Mouse (Mus musculus) layer of hippocampus, adult 2 months (tissue): Measurements from ENCODE around the gene Hist1h2bh. TPM values are rescaled to one million over a fixed set of nuclear protein-coding genes. Genes with fewer than 3 reads are reported as not detected.
A peak's percentile ranks its signal among the peaks of the same experiment; 100 is the strongest.
"Not testable (repeated sequence)": the region's sequence is repeated elsewhere in the genome, so short reads cannot be mapped to it uniquely, and the experiment has no call there.

Experiments used
- DNase-seq, 2 experiments: peaks; one replicate each; pipeline ENCODE4 v3.0.0; 2022; ENCODE audit warnings: low spot score in 2 of 2
- H3K27ac ChIP-seq: fragments of 200-600 bp; 2 replicates; pipeline ENCODE4 v1.8.1; 2022
- H3K4me3 ChIP-seq: fragments of 200-600 bp; 2 replicates; pipeline ENCODE4 v1.8.1; 2022; ENCODE audit warnings: mild to moderate bottlenecking
- CTCF ChIP-seq: fragments of 200-600 bp; conservative IDR thresholded peaks from 2 replicates; pipeline ENCODE4 v1.8.1; 2022; ENCODE audit warnings: antibody characterized with exemption, mild to moderate bottlenecking, moderate library complexity
- total RNA-seq, 2 experiments: library from RNA; stranded (reverse); gene quantifications; 2 replicates each; pipeline ENCODE4 v1.2.3; 2021

The Hist1h2bh gene
- total RNA-seq, 2 experiments from 2014 or later = 0.39 to 1.2 TPM

DNA sequence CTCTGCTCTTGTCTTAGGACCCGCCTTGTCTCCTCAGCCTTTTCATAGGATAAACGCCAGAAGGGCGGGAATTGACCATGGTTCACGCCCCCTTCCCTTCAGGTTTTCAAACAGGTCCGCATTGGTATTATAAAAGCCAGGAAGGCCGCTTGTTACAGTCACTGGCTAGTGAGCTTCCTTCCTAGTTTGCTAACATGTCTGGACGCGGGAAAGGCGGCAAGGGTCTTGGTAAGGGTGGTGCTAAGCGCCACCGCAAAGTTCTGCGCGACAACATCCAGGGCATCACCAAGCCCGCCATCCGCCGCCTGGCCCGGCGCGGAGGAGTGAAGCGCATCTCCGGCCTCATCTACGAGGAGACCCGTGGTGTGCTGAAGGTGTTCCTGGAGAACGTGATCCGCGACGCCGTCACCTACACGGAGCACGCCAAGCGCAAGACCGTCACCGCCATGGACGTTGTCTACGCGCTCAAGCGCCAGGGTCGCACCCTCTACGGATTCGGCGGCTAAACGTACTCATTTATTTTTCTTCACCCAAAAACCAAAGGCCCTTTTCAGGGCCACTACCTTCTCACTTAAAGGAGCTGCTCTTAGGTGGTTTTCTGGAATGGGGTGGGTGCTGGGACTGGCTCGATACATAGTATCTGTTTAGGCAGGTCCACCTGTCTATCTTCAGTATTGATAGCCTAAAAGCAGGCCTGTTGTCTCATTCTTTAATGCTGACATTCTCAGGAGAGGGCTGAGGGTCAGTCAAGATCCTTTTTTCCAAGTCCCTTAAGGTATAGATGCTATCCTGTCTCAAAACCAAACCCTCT, 38.4 kb upstream of the Hist1h2bh start, which contains the start of gene Hist1h4d:
Hist1h4d (plus strand) TSS at position 191 of the 811 bp plus-strand sequence.
- peak; percentile 98 to 99 for DNase-seq
- Histone ChIP-seq H3K4me3 (peak within 1 kb of the TSS; percentile 67), H3K27ac (peak within 1 kb of the TSS; percentile 79)
- no peak for TF ChIP-seq CTCF

DNA sequence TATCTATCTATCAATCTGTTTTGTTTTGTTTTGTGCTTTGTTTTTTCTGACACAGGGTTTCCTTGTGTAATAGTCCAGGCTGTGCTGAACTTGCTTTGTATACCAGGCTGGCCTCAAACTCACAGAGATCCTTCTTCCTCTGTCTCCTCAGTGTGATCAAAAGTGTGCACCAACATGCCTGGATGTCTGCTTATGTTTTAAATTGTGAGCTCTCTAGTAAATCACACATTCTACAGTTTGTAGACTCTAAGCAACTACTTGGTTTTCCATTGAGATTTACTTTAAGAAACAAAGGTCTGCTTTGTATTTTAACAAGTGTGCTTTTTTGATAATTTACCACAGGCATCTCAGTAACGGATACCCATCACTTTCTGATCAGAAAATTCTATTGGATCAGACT, 34.6 kb upstream of the Hist1h2bh start:
- no peak for TF ChIP-seq CTCF
- Histone ChIP-seq H3K27ac (no peak overlapping the region), H3K4me3 (no peak overlapping the region)
- DNase-seq = no peak

DNA sequence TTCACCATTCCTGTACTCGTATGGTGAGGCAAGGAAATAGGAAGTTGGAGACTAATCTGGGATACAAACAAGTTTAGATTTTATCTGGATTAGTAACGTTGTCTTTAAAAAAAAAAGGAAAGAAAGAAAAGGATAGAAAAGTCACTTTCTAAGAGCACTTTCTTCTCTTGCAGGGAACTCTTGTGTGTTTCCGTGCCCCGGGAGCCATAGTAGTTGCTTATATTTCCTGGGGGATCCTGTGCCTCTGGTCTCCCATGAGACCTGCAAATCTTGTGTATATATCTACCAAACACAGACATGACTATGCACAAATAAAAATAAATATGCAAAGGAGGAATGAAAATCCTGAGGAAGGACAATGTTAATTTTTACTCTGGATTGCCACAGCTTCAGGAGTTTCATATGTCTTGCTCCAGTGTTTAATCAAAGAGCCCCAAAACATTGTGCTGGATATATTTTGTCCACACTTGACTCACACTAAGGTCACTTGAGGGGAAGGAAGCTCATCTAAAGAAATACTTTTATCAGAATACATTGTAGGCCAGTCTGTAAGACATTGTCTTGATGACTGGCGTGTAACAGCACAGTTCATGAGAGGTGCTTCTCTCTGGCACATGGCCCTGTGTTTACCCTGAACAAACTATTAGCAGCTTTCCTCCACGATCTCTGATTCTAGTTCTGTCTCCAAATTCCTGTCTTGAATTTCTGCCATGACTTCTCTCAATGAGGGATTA, 33.9 kb upstream of the Hist1h2bh start:
- TF ChIP-seq CTCF = no peak
- no peak for DNase-seq
- Histone ChIP-seq H3K27ac (no peak overlapping the region), H3K4me3 (peak overlapping the region; percentile 61)

DNA sequence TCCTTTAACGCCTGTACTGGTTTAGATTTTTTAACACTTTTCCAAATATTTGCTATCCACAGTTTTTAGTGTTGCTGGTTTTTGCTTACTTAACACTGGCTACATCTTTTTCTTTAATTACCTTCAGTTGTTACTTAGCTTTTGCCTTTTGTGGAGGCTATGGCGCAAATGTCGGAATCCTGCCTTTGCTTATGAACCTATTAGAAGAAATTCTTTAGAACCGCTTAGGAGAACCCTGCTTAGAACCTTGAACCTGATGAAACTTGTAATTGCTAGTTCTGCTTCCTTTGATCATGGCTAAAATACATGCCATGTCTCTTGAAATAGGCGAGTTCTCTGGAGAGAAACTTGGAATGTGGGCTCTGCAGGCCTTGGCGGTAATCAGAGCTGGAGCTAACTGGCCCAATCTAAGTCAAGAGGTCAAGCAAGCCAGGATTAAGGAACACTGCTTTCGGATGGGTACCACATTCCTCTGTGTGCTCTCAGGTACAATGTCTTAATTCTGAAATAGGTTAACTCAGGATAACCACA, 33.2 kb upstream of the Hist1h2bh start:
- peak overlapping the region; percentile 84 for H3K27ac ChIP-seq
- no peak for DNase-seq
- peak overlapping the region; percentile 61 for H3K4me3 ChIP-seq
- no peak for TF ChIP-seq CTCF

DNA sequence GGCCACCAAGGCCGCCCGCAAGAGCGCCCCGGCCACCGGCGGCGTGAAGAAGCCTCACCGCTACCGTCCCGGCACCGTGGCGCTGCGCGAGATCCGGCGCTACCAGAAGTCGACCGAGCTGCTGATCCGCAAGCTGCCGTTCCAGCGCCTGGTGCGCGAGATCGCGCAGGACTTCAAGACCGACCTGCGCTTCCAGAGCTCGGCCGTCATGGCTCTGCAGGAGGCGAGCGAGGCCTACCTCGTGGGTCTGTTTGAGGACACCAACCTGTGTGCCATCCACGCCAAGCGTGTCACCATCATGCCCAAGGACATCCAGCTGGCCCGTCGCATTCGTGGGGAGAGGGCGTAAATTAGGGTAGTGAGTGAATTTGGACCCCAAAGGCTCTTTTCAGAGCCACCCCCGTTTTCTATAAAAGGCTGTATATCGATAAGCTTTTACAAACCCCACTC, 32.7 kb upstream of the Hist1h2bh start:
- DNase-seq = not testable (repeated sequence)

DNA sequence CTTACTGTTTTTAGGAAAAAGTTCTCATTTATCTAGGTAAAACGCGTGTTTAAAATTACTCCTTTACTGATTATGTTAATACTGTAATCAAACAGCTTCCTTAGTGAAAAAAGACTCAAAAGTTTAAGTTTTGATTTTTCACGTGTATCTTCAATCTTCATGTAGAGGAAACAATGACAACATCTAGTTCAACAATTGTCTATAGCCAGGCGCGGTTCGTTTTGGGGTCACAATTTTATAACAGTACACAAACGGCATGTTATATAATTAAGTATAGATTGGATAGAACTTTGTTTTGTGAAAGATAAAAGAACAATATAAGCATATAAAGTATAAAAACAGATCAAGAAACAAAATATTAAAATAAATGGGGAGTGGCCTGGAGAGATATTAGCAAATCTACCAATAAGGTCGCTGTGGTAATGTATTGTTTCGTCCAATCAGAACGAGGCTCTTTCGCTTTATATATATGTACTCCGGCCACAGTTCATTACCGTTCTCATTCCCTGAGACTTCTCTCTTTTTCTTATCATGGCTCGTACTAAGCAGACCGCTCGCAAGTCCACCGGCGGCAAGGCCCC, 32.2 kb upstream of the Hist1h2bh start, which contains the start of gene Hist1h3d:
Hist1h3d (plus strand) TSS at position 493 of the 581 bp plus-strand sequence.
- DNase-seq = peak; percentile 65 to 85
- peak within 1 kb of the TSS; percentile 61 for H3K4me3 ChIP-seq
- H3K27ac ChIP-seq = peak within 1 kb of the TSS; percentile 84
- TF ChIP-seq CTCF = no peak

More for the DNA sequence above, 32.7 kb upstream of the Hist1h2bh start:
- H3K4me3 ChIP-seq = peak overlapping the region; percentile 61
- peak overlapping the region; percentile 84 for H3K27ac ChIP-seq

DNA sequence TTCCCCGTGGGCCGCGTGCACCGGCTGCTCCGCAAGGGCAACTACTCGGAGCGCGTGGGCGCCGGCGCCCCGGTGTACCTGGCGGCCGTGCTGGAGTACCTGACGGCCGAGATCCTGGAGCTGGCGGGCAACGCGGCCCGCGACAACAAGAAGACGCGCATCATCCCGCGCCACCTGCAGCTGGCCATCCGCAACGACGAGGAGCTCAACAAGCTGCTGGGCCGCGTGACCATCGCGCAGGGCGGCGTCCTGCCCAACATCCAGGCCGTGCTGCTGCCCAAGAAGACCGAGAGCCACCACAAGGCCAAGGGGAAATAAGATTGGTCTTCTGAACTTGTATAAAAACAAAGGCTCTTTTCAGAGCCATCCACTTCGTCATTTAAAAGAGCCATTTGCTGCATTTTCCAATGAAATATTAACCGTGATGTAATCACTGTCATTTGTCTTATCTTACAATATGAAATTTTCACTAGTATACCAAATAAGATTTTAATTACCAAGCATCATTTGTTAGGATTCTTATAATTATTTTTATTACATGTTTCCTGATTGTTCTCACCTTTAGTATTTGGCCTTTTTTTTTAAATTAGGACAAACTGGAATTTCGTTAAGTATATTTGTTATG, 31.5 kb upstream of the Hist1h2bh start:
- H3K4me3 ChIP-seq = peak overlapping the region; percentile 73
- H3K27ac ChIP-seq = peak overlapping the region; percentile 64
- not testable (repeated sequence) for DNase-seq

DNA sequence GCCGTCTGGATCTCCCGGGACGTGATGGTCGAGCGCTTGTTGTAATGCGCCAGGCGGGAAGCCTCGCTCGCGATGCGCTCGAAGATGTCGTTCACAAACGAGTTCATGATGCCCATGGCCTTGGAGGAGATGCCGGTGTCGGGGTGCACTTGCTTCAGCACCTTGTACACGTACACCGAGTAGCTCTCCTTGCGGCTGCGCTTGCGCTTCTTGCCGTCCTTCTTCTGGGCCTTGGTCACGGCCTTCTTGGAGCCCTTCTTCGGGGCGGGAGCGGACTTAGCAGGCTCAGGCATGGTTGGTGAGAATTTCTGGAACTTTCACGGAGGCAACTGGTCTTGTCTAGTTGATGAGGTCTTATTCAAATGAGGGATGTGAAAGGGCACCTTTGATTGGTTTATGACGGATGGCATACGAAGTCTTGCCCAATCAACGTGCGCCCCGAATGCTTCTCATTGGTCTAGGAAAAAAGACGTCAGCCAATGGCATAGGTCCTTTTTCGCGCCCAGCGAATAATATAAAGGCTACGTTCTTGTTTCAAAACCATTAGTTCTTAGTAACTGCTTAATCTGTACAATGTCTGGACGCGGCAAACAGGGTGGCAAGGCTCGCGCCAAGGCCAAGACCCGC, 30.8 kb upstream of the Hist1h2bh start, which contains the start of the genes Hist1h2bf and Hist1h2ad:
Hist1h2bf (minus strand) TSS at position 299 of the 627 bp plus-strand sequence.
Hist1h2ad (plus strand) TSS at position 484 of the 627 bp plus-strand sequence.
- 0 out of 2 replicates have a peak, but pooled peaks have one; percentile 6 for TF ChIP-seq CTCF
- Histone ChIP-seq H3K4me3 (peak within 1 kb of the TSS; percentile 73), H3K27ac (peak within 1 kb of the TSS; percentile 76)

DNA sequence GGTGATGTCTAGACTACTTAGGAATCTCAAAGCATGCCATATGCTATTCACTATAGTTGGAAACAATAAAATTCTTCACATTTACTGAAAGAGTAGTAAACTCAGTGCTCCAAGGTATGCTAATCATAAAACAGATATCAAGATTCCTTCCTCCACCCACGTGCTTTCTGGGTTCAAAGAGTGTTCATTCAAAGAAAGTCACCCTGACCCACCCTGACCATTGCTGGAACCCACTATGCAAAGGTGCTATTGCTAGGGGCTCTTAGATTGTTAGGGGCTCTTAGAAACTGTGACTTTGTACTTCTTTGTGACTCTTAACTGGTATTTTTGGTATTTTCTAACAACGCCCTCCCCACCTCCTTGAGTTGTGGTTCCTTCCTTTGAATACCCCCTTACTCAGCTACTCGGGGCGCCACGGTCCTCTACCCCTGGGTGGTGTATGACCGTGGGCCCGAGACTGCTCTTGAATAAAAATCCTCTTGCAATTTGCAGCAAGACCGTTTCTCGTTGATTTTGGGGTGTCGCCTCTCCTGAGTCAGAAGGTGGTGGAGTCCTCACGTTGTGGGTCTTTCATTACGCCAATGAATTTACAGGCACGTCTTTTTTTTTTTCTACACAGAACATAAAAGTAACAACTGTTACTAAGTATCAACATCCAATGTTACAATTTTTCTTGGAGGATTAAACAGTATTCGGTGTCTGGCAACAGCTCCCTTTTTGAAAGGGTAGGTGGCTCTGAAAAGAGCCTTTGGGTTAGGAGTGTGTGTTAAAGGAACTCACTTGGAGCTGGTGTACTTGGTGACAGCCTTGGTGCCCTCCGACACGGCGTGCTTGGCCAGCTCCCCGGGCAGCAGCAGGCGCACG, 30.1 kb upstream of the Hist1h2bh start:
- DNase-seq = not testable (repeated sequence)
- Histone ChIP-seq H3K4me3 (peak overlapping the region; percentile 73), H3K27ac (peak overlapping the region; percentile 95)

More for the DNA sequence above, 30.8 kb upstream of the Hist1h2bh start, which contains the start of the genes Hist1h2bf and Hist1h2ad:
- peak; percentile 89 to 97 for DNase-seq

DNA sequence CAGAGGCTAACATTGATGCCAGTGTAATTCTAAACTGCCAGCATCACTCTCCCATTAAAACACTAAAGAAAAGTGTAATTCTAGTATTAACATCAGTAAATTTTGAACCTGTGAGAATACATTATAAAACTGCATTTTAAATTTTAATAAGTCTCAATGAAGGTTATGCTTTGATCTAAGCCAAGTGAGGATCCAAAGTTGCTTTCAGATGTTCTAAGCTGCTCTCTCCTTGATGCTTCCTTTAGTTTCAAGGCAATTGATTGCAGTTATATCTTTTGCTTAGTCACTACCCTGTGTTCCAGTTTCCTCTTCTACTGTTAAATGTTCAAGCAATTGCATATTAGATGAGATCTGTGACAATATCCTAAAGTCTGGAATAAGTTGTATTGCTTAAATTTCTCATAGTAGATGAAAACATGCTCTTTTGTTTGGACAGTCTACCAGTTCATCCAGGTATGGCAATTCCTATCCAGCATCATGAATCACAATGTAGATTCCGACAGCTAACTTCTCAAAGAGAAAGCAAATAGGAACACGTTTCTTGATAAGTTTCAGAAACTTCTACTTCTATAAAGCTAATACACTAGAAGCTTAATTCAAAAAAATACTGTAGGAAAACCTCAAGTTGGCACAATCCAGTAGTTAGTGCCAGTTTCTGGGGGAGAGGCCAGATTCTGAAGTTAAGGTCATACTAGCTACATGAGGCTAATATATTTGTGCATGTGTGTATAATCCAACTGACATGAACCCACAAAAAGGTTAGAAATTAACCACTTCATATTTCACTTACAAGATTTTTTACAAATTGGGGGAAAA, 29.2 kb upstream of the Hist1h2bh start:
- Histone ChIP-seq H3K4me3 (peak overlapping the region; percentile 73), H3K27ac (peak overlapping the region; percentile 95)
- DNase-seq = no peak
- no peak for TF ChIP-seq CTCF

DNA sequence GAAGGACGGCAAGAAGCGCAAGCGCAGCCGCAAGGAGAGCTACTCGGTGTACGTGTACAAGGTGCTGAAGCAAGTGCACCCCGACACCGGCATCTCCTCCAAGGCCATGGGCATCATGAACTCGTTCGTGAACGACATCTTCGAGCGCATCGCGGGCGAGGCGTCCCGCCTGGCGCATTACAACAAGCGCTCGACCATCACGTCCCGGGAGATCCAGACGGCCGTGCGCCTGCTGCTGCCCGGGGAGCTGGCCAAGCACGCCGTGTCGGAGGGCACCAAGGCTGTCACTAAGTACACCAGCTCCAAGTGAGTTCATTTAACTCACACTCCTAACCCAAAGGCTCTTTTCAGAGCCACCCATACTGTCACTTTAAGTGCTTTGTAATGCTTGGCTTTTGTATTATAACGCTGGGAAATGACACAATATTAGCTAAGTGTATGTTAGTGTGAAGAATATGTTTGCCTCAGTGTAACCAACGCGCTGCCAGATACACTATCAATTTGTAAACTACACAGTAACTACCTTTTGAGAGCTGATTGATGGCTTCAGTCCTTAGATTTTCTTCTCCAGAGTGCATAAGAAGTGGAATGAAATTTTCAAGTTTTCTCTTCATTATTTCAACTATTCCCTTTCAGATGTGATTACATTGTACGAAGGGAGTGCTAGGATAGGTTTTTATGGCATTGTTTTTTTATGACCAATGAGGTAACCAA, 28.5 kb upstream of the Hist1h2bh start:
- Histone ChIP-seq H3K27ac (peak overlapping the region; percentile 95), H3K4me3 (peak overlapping the region; percentile 73)
- DNase-seq = not testable (repeated sequence)
